Mouse (Mus musculus) heart, embryonic 13.5 days (tissue): Measurements from ENCODE around the gene B4galnt4. TPM values are rescaled to one million over a fixed set of nuclear protein-coding genes. Genes with fewer than 3 reads are reported as not detected.

ENCODE experiments used
- ATAC-seq: fragments of 200-750 bp; cut with Nextera tagmentation; 2 replicates; pipeline ENCODE4 v1.8.0; 2017; ENCODE audit warnings: moderate TSS enrichment; ENCODE audit not compliant: insufficient number of reproducible peaks, low FRiP score, low TSS enrichment; ENCODE audit errors: extremely low read depth
- H3K27ac ChIP-seq: fragments of 300-500 bp; sonication (generic); replicated peaks from 2 replicates; pipeline ENCODE4 v1.5.1; 2015; ENCODE audit warnings: moderate library complexity, mild to moderate bottlenecking, inconsistent platforms
- H3K27me3 ChIP-seq: fragments of 300-500 bp; sonication (generic); replicated peaks from 2 replicates; pipeline ENCODE4 v1.6.1; 2015; ENCODE audit warnings: mild to moderate bottlenecking, inconsistent platforms
- H3K36me3 ChIP-seq: fragments of 300-500 bp; sonication (generic); 2 replicates; pipeline ENCODE4 v1.6.1; 2015; ENCODE audit warnings: mild to moderate bottlenecking, inconsistent platforms
- H3K4me1 ChIP-seq: fragments of 300-500 bp; sonication (generic); 2 replicates; pipeline ENCODE4 v1.6.1; 2015; ENCODE audit warnings: inconsistent platforms
- H3K4me2 ChIP-seq: fragments of 300-500 bp; sonication (generic); 2 replicates; pipeline ENCODE4 v1.6.1; 2015; ENCODE audit warnings: inconsistent platforms, mild to moderate bottlenecking, moderate library complexity
- H3K4me3 ChIP-seq: fragments of 300-500 bp; sonication (generic); 2 replicates; pipeline ENCODE4 v1.5.1; 2015; ENCODE audit warnings: moderate library complexity, mild to moderate bottlenecking, inconsistent platforms
- H3K9ac ChIP-seq: fragments of 300-500 bp; sonication (generic); 2 replicates; pipeline ENCODE4 v1.6.1; 2015; ENCODE audit warnings: inconsistent platforms, mild to moderate bottlenecking, moderate library complexity
- H3K9me3 ChIP-seq: fragments of 300-500 bp; sonication (generic); 2 replicates; pipeline ENCODE4 v1.6.1; 2016; ENCODE audit warnings: inconsistent platforms
- WGBS: fragments of 180-500 bp; shearing (Covaris S2); methylation state at CpG from one replicate; pipeline ENCODE4 v1.1.7; 2015; ENCODE audit warnings: mixed read lengths; 5-methylcytosine and 5-hydroxymethylcytosine counted together
- polyA plus RNA-seq: library from polyadenylated mRNA; unstranded; fragments of >200 nt; fragmentation: Nextera tagmentation; extraction: Ambion mirVana; gene quantifications from 2 replicates; pipeline ENCODE4 v1.2.1, GENCODE M21; 2015

The B4galnt4 gene
- polyA plus RNA-seq, 1 experiment from 2014 or later = 2.7 TPM

DNA sequence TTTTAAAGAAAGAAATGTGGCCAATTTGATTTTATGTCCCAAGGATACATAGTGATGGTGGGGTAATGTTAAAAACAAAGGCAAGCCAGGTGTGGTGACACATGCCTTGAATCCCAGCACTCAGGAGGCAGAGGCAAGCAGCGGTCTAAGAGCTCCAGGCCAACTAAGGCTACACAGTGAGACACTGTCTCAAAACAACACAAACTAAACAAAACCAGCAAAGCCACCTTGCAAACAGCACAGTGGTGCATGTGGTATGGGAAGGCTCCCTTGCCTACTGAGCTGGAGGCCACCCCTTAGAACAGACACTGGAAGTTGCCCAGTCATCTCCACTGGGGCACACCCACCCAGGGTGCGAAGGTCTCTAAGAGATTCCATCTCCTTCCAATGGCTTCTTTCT lies 975 bp upstream of the B4galnt4 start:
- peaks cover 13% of the 10 kb centered on the region for H3K4me1 ChIP-seq
- peak overlapping the region; percentile 92 for H3K4me2 ChIP-seq
- H3K27me3 ChIP-seq = peaks cover 95% of the 10 kb centered on the region
- peaks cover 3% of the 10 kb centered on the region; the same call in 1 of the 2 replicates for H3K9me3 ChIP-seq
- H3K4me3 ChIP-seq = peak overlapping the region; percentile 60
- H3K36me3 ChIP-seq = no peaks in the 10 kb centered on the region
- H3K27ac ChIP-seq = no peak overlapping the region
- H3K9ac ChIP-seq = no peak overlapping the region
- WGBS = 68% methylated on average over 2 of the region's 2 CpGs
- ATAC-seq = no peak

GRCm38 (mm10) chr7:141061269-141061692 lies 377 bp downstream of the B4galnt4 start:
- Histone ChIP-seq H3K9me3 (no peaks in the 10 kb centered on the region), H3K27ac (no peak overlapping the region), H3K36me3 (no peaks in the 10 kb centered on the region), H3K27me3 (peaks cover 93% of the 10 kb centered on the region), H3K9ac (peak overlapping the region; percentile 79), H3K4me1 (peaks cover 13% of the 10 kb centered on the region), H3K4me3 (peak overlapping the region; percentile 60), H3K4me2 (peak overlapping the region; percentile 92)
- 2% methylated on average over 34 of the region's 37 CpGs for WGBS
- ATAC-seq = no peak

GRCm38 (mm10) chr7:141062525-141062924 lies 1.6 kb downstream of the B4galnt4 start:
- Histone ChIP-seq H3K4me3 (no peak overlapping the region), H3K27ac (no peak overlapping the region), H3K27me3 (peaks cover 95% of the 10 kb centered on the region), H3K36me3 (no peaks in the 10 kb centered on the region), H3K9ac (no peak overlapping the region), H3K4me2 (no peak overlapping the region), H3K4me1 (peaks cover 13% of the 10 kb centered on the region), H3K9me3 (no peaks in the 10 kb centered on the region)
- no peak for ATAC-seq
- WGBS = 66% methylated on average over 7 of the region's 7 CpGs

DNA sequence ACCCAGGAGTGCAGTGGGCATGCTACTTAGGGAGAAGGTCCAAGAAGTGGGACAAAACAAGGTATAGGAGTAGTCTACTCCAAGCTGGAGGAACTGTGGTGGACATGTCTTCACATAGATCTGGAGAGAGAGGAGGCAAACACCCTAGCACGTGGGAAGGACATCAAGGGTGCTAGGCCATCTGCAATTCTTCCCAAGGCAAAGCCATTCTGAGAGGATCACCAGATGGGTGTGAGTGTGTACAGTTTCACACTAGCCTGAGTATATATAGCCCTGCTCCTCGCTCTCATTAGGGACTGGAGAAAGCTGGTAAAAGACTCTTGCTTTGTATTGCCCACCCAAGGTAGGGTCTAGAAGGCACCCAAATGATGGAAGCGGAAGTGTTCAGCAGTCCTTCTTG lies 2.4 kb downstream of the B4galnt4 start:
- WGBS = 75% methylated on average over 3 of the region's 3 CpGs
- Histone ChIP-seq H3K9me3 (no peaks in the 10 kb centered on the region), H3K4me2 (no peak overlapping the region), H3K4me3 (no peak overlapping the region), H3K36me3 (no peaks in the 10 kb centered on the region), H3K4me1 (peaks cover 13% of the 10 kb centered on the region), H3K27me3 (peaks cover 95% of the 10 kb centered on the region), H3K27ac (no peak overlapping the region), H3K9ac (no peak overlapping the region)
- no peak for ATAC-seq

DNA sequence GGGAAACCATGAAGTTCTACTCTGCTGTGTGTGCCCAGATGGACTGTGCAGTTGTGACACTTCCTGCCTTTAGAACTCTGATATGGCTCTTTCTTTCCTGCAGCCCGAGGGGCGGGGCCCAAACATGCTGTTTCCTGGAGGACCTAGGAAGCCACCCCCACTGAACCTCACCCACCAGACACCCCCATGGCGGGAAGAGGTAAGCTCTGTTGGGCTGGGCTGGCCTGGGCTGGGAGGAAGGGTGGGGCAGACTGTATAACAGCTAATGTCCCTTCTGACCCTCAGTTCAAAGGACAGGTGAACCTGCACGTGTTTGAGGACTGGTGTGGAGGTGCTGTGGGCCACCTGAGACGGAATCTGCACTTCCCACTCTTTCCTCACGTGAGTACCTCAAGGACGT lies 3.3 kb downstream of the B4galnt4 start:
- H3K4me2 ChIP-seq = no peak overlapping the region
- peaks cover 13% of the 10 kb centered on the region for H3K4me1 ChIP-seq
- H3K4me3 ChIP-seq = no peak overlapping the region
- H3K9ac ChIP-seq = no peak overlapping the region
- no peaks in the 10 kb centered on the region for H3K9me3 ChIP-seq
- 75% methylated on average over 7 of the region's 7 CpGs for WGBS
- no peak overlapping the region for H3K27ac ChIP-seq
- peaks cover 94% of the 10 kb centered on the region for H3K27me3 ChIP-seq
- H3K36me3 ChIP-seq = no peaks in the 10 kb centered on the region
- no peak for ATAC-seq

DNA sequence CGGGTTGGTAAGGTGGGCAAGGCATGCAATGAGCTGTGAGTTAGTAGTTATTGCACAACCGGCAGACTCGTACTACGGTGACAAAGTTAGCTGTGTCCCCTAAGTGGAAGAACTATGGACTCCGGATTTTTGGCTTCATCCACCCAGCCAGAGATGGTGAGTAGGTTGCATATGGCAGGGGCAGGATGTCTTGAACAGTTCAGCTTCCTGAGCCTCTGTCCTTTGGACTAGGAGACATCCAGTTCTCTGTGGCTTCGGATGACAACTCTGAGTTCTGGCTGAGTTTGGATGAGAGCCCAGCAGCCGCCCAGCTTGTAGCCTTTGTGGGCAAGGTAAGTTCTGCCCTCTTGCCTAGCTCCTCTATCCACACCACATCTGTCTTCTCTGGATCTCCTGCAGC lies 3.7 kb downstream of the B4galnt4 start:
- no peak overlapping the region for H3K9ac ChIP-seq
- no peaks in the 10 kb centered on the region for H3K36me3 ChIP-seq
- no peaks in the 10 kb centered on the region for H3K9me3 ChIP-seq
- no peak overlapping the region for H3K4me3 ChIP-seq
- WGBS = 81% methylated on average over 7 of the region's 7 CpGs
- peaks cover 93% of the 10 kb centered on the region for H3K27me3 ChIP-seq
- ATAC-seq = no peak
- peaks cover 13% of the 10 kb centered on the region for H3K4me1 ChIP-seq
- H3K27ac ChIP-seq = no peak overlapping the region
- H3K4me2 ChIP-seq = no peak overlapping the region

GRCm38 (mm10) chr7:141068351-141068750 lies 7.4 kb downstream of the B4galnt4 start:
- no peaks in the 10 kb centered on the region for H3K36me3 ChIP-seq
- H3K9ac ChIP-seq = no peak overlapping the region
- peaks cover 93% of the 10 kb centered on the region for H3K27me3 ChIP-seq
- H3K27ac ChIP-seq = no peak overlapping the region
- ATAC-seq = no peak
- H3K4me3 ChIP-seq = no peak overlapping the region
- no peaks in the 10 kb centered on the region for H3K9me3 ChIP-seq
- H3K4me2 ChIP-seq = no peak overlapping the region
- peaks cover 18% of the 10 kb centered on the region for H3K4me1 ChIP-seq
- WGBS = 58% methylated on average over 19 of the region's 19 CpGs

- no peaks in the 10 kb centered on the region for H3K9me3 ChIP-seq
- peak overlapping the region; percentile 70 for H3K9ac ChIP-seq
- H3K27ac ChIP-seq = no peak overlapping the region
- H3K4me1 ChIP-seq = peaks cover 18% of the 10 kb centered on the region
- peaks cover 89% of the 10 kb centered on the region for H3K27me3 ChIP-seq
- no peak for ATAC-seq
- peak overlapping the region; percentile 50 for H3K4me3 ChIP-seq
- no peaks in the 10 kb centered on the region for H3K36me3 ChIP-seq
- H3K4me2 ChIP-seq = peak overlapping the region; percentile 79
- WGBS = 2% methylated on average over 51 of the region's 51 CpGs
Measured at GRCm38 (mm10) chr7:141070058-141070862, 9.4 kb downstream of the B4galnt4 start.

GRCm38 (mm10) chr7:141072017-141072745 lies 11.3 kb downstream of the B4galnt4 start:
- H3K9me3 ChIP-seq = no peaks in the 10 kb centered on the region
- no peak overlapping the region for H3K27ac ChIP-seq
- no peak for ATAC-seq
- no peak overlapping the region for H3K4me3 ChIP-seq
- H3K4me1 ChIP-seq = peaks cover 18% of the 10 kb centered on the region
- WGBS = 21% methylated on average over 23 of the region's 23 CpGs
- no peaks in the 10 kb centered on the region for H3K36me3 ChIP-seq
- H3K4me2 ChIP-seq = peak overlapping the region; percentile 21
- peaks cover 92% of the 10 kb centered on the region for H3K27me3 ChIP-seq
- no peak overlapping the region for H3K9ac ChIP-seq

- no peak overlapping the region for H3K4me2 ChIP-seq
- no peaks in the 10 kb centered on the region for H3K36me3 ChIP-seq
- peaks cover 18% of the 10 kb centered on the region for H3K4me1 ChIP-seq
- H3K4me3 ChIP-seq = no peak overlapping the region
- H3K27ac ChIP-seq = no peak overlapping the region
- no peaks in the 10 kb centered on the region for H3K9me3 ChIP-seq
- H3K9ac ChIP-seq = no peak overlapping the region
- WGBS = 84% methylated on average over 4 of the region's 4 CpGs
- H3K27me3 ChIP-seq = peaks cover 92% of the 10 kb centered on the region
- no peak for ATAC-seq
Measured at GRCm38 (mm10) chr7:141073782-141074181, 12.9 kb downstream of the B4galnt4 start.

- Histone ChIP-seq H3K9me3 (no peaks in the 10 kb centered on the region), H3K4me2 (no peak within 1 kb of the TSS), H3K4me3 (no peak within 1 kb of the TSS), H3K27me3 (peaks cover 94% of the 10 kb centered on the region), H3K27ac (no peak within 1 kb of the TSS), H3K4me1 (no peaks in the 10 kb centered on the region), H3K9ac (no peak within 1 kb of the TSS), H3K36me3 (no peaks in the 10 kb centered on the region)
- 85% methylated on average over 15 of the region's 15 CpGs for WGBS
- no peak for ATAC-seq
Measured at GRCm38 (mm10) chr7:141077841-141078240, 16.9 kb downstream of the B4galnt4 start, which contains the start of gene Pkp3. TSS of gene Pkp3 (plus strand) at chr7:141078218.
